Mouse (Mus musculus) midbrain, postnatal 0 days (tissue): ENCODE data around the gene Elac2. TPM values are rescaled to one million over a fixed set of nuclear protein-coding genes. Genes with fewer than 3 reads are reported as not detected.
A peak's percentile ranks its signal among the peaks of the same experiment; 100 is the strongest.

Experiments used
- ATAC-seq: fragments of 200-750 bp; cut with Nextera tagmentation; 2 replicates; pipeline ENCODE4 v1.8.0; 2017; ENCODE audit warnings: moderate number of reproducible peaks, mild to moderate bottlenecking, moderate TSS enrichment, moderate library complexity; ENCODE audit not compliant: low FRiP score
- DNase-seq: peaks from one replicate; pipeline ENCODE4 v3.0.0-alpha.2; 2015; ENCODE audit warnings: low spot score
- H3K27ac ChIP-seq: fragments of 300-500 bp; sonication (generic); 2 replicates; pipeline ENCODE4 v1.5.1; 2014; ENCODE audit warnings: low read depth, mild to moderate bottlenecking, low read length, mixed read lengths
- H3K27me3 ChIP-seq: fragments of 300-500 bp; sonication (generic); 2 replicates; pipeline ENCODE4 v1.6.1; 2014; ENCODE audit warnings: low read length, control low read depth, mixed read lengths; ENCODE audit not compliant: insufficient read depth
- H3K36me3 ChIP-seq: fragments of 300-500 bp; sonication (generic); 2 replicates; pipeline ENCODE4 v1.6.1; 2014; ENCODE audit warnings: low read length, control low read depth, mixed read lengths; ENCODE audit not compliant: insufficient read depth
- H3K4me1 ChIP-seq: fragments of 300-500 bp; sonication (generic); 2 replicates; pipeline ENCODE4 v1.6.1; 2014; ENCODE audit warnings: mild to moderate bottlenecking, control low read depth, antibody characterized with exemption, low read length, mixed read lengths; ENCODE audit not compliant: insufficient read depth
- H3K4me2 ChIP-seq: fragments of 300-500 bp; sonication (generic); 2 replicates; pipeline ENCODE4 v1.6.1; 2014; ENCODE audit warnings: low read depth, mild to moderate bottlenecking, low read length, mixed read lengths; ENCODE audit not compliant: poor library complexity, severe bottlenecking
- H3K4me3 ChIP-seq: fragments of 300-500 bp; sonication (generic); 2 replicates; pipeline ENCODE4 v1.5.1; 2014; ENCODE audit warnings: low read depth, mild to moderate bottlenecking, low read length, moderate library complexity
- H3K9ac ChIP-seq: fragments of 300-500 bp; sonication (generic); replicated peaks from 2 replicates; pipeline ENCODE4 v1.6.1; 2014; ENCODE audit warnings: mild to moderate bottlenecking, low read length, moderate library complexity, mixed read lengths; ENCODE audit not compliant: poor library complexity, severe bottlenecking
- H3K9me3 ChIP-seq: fragments of 300-500 bp; sonication (generic); 2 replicates; pipeline ENCODE4 v1.6.1; 2016; ENCODE audit warnings: low read length, control low read depth
- CTCF ChIP-seq: IDR thresholded peaks from 2 replicates; pipeline ENCODE4 v1.5.1; 2016; ENCODE audit warnings: antibody characterized with exemption, mild to moderate bottlenecking
- WGBS: fragments of 180-500 bp; shearing (Covaris S2); extraction: QIAGEN DNeasy Blood & Tissue Kit; methylation state at CpG from one replicate; pipeline ENCODE4 v1.1.7; 2014; 5-methylcytosine and 5-hydroxymethylcytosine counted together
- polyA plus RNA-seq: library from polyadenylated mRNA; unstranded; fragments of >200 nt; fragmentation: Nextera tagmentation; extraction: Ambion mirVana; gene quantifications from 2 replicates; pipeline ENCODE4 v1.2.1, GENCODE M21; 2015
- total RNA-seq: library from RNA; depleted of rRNA; stranded (reverse); fragments of >200 nt; gene quantifications from 2 replicates; pipeline ENCODE4 v1.2.3, GENCODE M21; 2014

Elac2 gene
- total and polyA plus RNA-seq, 2 experiments from 2014 or later: 23.4 to 34.5 TPM

GRCm38 (mm10) chr11:64979489-64979845, 629 bp downstream of the Elac2 start:
- Histone ChIP-seq H3K4me3 (peak overlapping the region; percentile 73), H3K9me3 (no peaks in the 10 kb centered on the region), H3K9ac (peak overlapping the region; percentile 70), H3K36me3 (peaks cover 25% of the 10 kb centered on the region), H3K4me2 (peak overlapping the region; percentile 80), H3K4me1 (no peaks in the 10 kb centered on the region), H3K27ac (no peak overlapping the region), H3K27me3 (peaks cover 4% of the 10 kb centered on the region; the same call in 1 of the 2 replicates)
- ATAC-seq (no peak), DNase-seq (no peak)
- WGBS: 15% methylated on average over 9 of the region's 9 CpGs
- no peak for TF ChIP-seq CTCF

DNA sequence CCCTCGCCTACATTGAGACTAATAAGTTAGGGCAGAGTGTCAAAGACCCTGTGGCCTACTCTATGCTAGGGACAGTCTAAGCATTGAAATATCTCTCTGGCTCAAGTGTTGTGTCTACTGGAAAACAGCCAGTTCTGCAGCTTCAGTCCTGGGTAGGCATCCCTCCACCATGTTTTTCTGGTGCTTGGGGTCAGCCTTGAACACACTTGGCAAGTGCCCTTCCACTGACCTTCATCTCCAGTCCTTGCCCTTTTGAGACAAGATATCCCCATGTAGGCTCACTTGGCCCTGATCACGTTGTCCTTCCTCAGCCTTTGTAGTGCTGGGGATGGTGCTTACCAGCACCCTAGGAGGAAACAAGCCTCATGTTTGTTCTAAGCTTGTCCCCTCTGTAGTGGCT, 9.7 kb downstream of the Elac2 start:
- 83% methylated on average over 2 of the region's 2 CpGs for WGBS
- H3K4me1 ChIP-seq: no peaks in the 10 kb centered on the region
- no peak overlapping the region for H3K4me3 ChIP-seq
- no peaks in the 10 kb centered on the region for H3K27me3 ChIP-seq
- H3K4me2 ChIP-seq: no peak overlapping the region
- peaks cover 74% of the 10 kb centered on the region for H3K36me3 ChIP-seq
- no peak for ATAC-seq
- no peak for DNase-seq
- H3K9me3 ChIP-seq: no peaks in the 10 kb centered on the region
- H3K9ac ChIP-seq: no peak overlapping the region
- H3K27ac ChIP-seq: no peak overlapping the region
- no peak for TF ChIP-seq CTCF

DNA sequence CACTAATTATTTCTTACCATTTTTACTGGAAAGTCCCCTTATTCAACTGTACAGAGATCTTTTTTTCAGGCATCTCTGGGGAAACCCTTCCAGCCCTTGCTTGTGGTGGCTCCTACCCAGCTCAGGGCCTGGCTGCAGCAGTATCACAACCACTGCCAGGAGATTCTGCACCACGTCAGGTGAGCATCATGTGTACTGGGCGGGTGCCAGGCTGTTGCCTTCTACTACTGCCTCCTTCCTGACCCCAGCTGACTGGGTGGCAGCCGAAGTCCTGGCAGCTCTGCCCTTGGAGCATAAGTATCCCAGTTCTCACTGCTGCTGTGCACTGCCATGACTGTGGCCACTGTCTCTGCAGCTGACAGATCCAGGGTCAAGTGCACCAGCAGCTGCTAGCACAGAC, 19.6 kb downstream of the Elac2 start:
- peaks cover 86% of the 10 kb centered on the region for H3K36me3 ChIP-seq
- no peaks in the 10 kb centered on the region for H3K4me1 ChIP-seq
- DNase-seq: no peak
- WGBS: 93% methylated on average over 3 of the region's 3 CpGs
- H3K4me2 ChIP-seq: no peak overlapping the region
- H3K4me3 ChIP-seq: no peak overlapping the region
- H3K27me3 ChIP-seq: no peaks in the 10 kb centered on the region
- ATAC-seq: no peak
- no peak overlapping the region for H3K27ac ChIP-seq
- TF ChIP-seq CTCF: no peak
- H3K9me3 ChIP-seq: no peaks in the 10 kb centered on the region
- no peak overlapping the region for H3K9ac ChIP-seq

GRCm38 (mm10) chr11:64999685-65000084, 20.8 kb downstream of the Elac2 start:
- H3K36me3 ChIP-seq: peaks cover 81% of the 10 kb centered on the region
- H3K4me2 ChIP-seq: no peak overlapping the region
- no peak overlapping the region for H3K27ac ChIP-seq
- H3K4me3 ChIP-seq: no peak overlapping the region
- no peak overlapping the region for H3K9ac ChIP-seq
- H3K27me3 ChIP-seq: no peaks in the 10 kb centered on the region
- ATAC-seq: no peak
- DNase-seq: no peak
- TF ChIP-seq CTCF: no peak
- no peaks in the 10 kb centered on the region for H3K9me3 ChIP-seq
- no peaks in the 10 kb centered on the region for H3K4me1 ChIP-seq
- WGBS: 82% methylated on average over 5 of the region's 5 CpGs

DNA sequence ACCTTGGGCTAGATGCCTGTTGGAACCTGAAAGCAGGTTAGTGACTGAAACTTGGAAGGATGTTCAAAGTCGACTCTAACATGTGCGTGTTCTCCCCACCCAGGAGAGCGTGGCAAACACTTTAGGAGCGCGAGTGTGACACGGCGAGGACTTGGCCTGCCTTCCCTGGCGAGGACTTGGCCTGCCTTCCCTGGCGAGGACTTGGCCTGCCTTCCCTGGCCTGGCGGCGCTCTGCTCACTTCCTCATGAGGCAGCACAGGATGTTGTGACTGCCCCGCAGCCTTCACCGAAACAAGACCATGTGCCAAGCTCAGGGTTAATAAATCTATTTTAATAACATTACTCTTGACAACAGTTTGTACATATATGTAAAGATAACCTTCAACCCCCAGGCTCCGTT, 22.9 kb downstream of the Elac2 start:
- H3K27me3 ChIP-seq: no peaks in the 10 kb centered on the region
- no peak overlapping the region for H3K27ac ChIP-seq
- no peak overlapping the region for H3K9ac ChIP-seq
- H3K36me3 ChIP-seq: peaks cover 82% of the 10 kb centered on the region
- no peak for TF ChIP-seq CTCF
- H3K4me1 ChIP-seq: no peaks in the 10 kb centered on the region; the same call in 1 of the 2 replicates
- no peak for DNase-seq
- 93% methylated on average over 14 of the region's 14 CpGs for WGBS
- no peak overlapping the region for H3K4me3 ChIP-seq
- no peak overlapping the region for H3K4me2 ChIP-seq
- H3K9me3 ChIP-seq: no peaks in the 10 kb centered on the region
- ATAC-seq: no peak

GRCm38 (mm10) chr11:65003611-65004010, 24.8 kb downstream of the Elac2 start:
- Histone ChIP-seq H3K4me2 (no peak overlapping the region), H3K9ac (no peak overlapping the region), H3K36me3 (peaks cover 76% of the 10 kb centered on the region), H3K27me3 (no peaks in the 10 kb centered on the region), H3K27ac (no peak overlapping the region), H3K9me3 (no peaks in the 10 kb centered on the region), H3K4me3 (no peak overlapping the region), H3K4me1 (no peaks in the 10 kb centered on the region; the same call in 1 of the 2 replicates)
- DNase-seq (no peak), ATAC-seq (no peak)
- no peak for TF ChIP-seq CTCF
- WGBS: 93% methylated on average over 5 of the region's 5 CpGs
